Mouse (Mus musculus): ENCODE measurements around the gene Lsg1. TPM values are rescaled to one million over a fixed set of nuclear protein-coding genes. Genes with fewer than 3 reads are reported as not detected.
A peak's percentile ranks its signal among the peaks of the same experiment; 100 is the strongest.

Lsg1 gene
- polyA plus RNA-seq, 1 experiment from 2014 or later = 25.0 TPM

DNA sequence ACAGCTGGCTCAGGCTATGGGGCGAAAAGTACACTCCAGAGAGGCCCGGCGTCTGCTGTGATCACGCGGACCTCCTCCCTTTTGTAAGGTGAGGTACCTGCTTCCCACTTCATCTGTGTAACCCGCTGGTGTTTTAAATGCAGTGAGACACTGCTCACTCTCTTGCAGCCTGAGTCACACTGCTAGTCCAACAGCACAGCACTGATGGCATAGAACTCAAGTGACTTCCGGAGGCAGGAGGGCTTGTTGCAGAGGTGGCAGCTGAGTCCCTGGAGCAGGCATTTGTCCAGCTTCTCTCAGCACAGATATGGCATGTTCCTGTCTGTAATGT, 17.4 kb upstream of the Lsg1 start:
- 98% methylated on average over 7 of the region's 7 CpGs for WGBS (ENCODE audit: missing documents)
- Histone ChIP-seq H3K4me3 (ENCODE audit: inconsistent target) (no peak overlapping the region), H3K27ac (no peak overlapping the region), H3K79me2 (ENCODE audit: inconsistent target) (no peaks in the 10 kb centered on the region), H3K36me3 (ENCODE audit: inconsistent target) (no peaks in the 10 kb centered on the region)

DNA sequence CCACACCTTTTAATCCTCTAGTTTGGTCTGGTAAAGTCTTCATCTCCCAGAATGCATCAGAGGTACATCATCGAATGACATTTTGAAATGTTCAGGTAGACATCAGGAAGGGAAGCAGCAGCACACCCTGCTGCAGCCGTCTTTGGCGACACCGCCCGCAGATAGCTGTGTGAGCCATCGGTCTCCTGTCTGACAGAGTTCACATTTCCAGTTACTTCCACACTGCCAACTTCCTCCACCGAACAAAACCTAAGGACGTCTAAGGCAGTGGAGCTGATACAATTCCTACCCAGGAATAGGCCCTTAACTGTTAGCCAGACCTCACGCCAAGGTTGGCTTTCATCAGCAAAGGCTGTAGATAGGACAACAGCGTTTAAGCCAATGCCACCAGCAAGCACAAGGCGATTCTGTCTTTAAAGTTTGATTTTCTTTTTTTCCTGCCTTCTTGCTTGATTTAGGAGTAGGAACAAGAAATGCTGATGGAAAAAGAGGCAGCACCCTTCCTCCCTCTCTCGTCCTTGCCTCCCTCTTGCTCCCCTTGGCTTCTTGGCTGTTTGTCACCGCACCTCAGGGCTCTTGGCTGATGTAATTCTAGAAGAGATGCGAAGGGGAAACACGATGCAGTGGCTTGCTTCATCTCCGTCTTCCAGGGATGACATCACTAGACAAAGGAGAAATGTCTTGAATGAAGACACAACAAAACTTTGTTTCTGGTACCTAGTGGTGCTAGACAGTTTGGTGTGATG, 16.8 kb upstream of the Lsg1 start:
- H3K27ac ChIP-seq = no peak overlapping the region
- H3K4me3 ChIP-seq (ENCODE audit: inconsistent target) = no peak overlapping the region
- no peaks in the 10 kb centered on the region for H3K36me3 ChIP-seq (ENCODE audit: inconsistent target)
- no peaks in the 10 kb centered on the region for H3K79me2 ChIP-seq (ENCODE audit: inconsistent target)
- WGBS (ENCODE audit: missing documents) = 89% methylated on average over 15 of the region's 16 CpGs

DNA sequence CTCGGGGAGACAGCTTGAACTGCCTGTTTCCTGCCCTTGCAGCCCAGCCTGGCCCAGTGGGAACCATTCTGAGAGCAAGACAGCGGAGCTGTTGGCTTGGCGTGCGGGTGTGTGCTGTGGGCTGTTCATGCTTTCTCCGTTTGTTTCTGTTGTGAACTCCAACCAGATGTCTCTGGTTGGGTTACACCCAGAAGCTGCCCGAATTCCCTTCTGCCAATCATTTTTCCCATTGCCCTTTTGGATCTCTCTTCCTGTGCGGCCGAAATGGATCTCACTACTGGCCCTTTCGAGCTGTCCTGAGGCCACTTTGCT, 16.1 kb upstream of the Lsg1 start:
- no peak overlapping the region for H3K4me3 ChIP-seq (ENCODE audit: inconsistent target)
- no peak overlapping the region for H3K27ac ChIP-seq
- WGBS (ENCODE audit: missing documents) = 83% methylated on average over 9 of the region's 9 CpGs
- no peaks in the 10 kb centered on the region for H3K79me2 ChIP-seq (ENCODE audit: inconsistent target)
- H3K36me3 ChIP-seq (ENCODE audit: inconsistent target) = no peaks in the 10 kb centered on the region

GRCm38 (mm10) chr16:30602684-30603530, 15.5 kb upstream of the Lsg1 start:
- no peaks in the 10 kb centered on the region for H3K36me3 ChIP-seq (ENCODE audit: inconsistent target)
- no peaks in the 10 kb centered on the region for H3K79me2 ChIP-seq (ENCODE audit: inconsistent target)
- H3K4me3 ChIP-seq (ENCODE audit: inconsistent target) = no peak overlapping the region
- 58% methylated on average over 18 of the region's 18 CpGs for WGBS (ENCODE audit: missing documents)
- H3K27ac ChIP-seq = no peak overlapping the region

DNA sequence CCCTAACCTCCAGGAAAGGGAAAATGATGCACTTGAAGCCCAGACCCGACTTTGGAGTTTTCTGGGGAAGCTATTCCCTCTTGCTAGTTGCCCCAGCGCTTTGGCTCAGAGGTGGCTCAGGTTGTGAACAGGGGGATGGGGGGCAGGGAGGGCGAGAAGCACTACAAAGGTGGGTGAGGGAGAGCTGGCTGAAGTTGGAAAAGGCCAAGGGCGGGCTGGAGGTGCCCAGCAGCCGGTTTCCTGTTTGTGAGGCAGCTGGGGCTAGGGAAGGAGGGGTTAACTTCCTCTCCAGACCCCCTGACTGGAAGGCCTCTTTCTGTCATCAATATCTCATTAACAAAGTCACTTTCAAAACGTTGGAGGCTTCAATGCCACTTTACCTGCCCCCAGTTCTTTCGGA, 14.6 kb upstream of the Lsg1 start:
- H3K36me3 ChIP-seq (ENCODE audit: inconsistent target) = no peaks in the 10 kb centered on the region
- no peaks in the 10 kb centered on the region for H3K79me2 ChIP-seq (ENCODE audit: inconsistent target)
- WGBS (ENCODE audit: missing documents) = 45% methylated on average over 7 of the region's 7 CpGs
- H3K4me3 ChIP-seq (ENCODE audit: inconsistent target) = no peak overlapping the region
- no peak overlapping the region for H3K27ac ChIP-seq

DNA sequence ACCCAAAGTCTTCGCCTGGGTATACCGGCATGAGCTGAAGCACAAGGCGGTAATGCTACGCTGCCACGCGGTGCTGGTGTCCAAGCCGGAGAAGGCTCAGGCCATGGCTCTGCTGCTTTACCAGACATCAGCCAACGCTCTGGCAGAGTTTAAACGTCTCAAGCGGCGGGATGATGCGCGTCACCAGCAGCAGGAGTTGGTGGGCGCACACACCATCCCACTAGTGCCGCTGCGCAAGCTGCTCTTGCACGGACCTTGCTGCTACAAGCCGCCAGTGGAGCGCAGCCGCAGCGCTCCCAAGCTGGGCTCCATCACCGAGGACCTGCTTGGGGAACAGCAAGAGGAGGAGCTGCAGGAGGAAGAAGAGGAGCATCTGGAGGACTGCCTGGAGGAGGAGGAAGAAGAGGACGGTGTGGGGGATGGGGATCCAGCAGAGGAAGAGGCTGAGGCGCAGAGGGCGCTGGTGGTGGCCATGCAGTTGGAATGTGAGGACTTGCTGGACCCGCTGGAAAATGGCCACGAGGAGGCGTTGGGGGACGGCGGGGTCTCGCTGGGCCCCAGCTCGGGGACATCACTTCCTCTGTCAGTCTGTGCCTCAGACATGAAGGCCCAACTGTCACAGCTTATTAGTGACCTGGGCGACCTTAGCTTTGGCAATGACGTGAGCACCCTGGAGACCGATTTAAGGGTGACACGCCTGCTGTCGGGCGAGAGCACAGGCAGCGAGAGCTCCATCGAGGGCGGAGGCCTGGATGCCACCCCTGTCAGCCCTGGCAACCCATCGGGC, 13.8 kb upstream of the Lsg1 start:
- Histone ChIP-seq H3K79me2 (ENCODE audit: inconsistent target) (no peaks in the 10 kb centered on the region), H3K27ac (no peak overlapping the region), H3K4me3 (ENCODE audit: inconsistent target) (no peak overlapping the region), H3K36me3 (ENCODE audit: inconsistent target) (no peaks in the 10 kb centered on the region)
- WGBS (ENCODE audit: missing documents) = 33% methylated on average over 42 of the region's 42 CpGs

DNA sequence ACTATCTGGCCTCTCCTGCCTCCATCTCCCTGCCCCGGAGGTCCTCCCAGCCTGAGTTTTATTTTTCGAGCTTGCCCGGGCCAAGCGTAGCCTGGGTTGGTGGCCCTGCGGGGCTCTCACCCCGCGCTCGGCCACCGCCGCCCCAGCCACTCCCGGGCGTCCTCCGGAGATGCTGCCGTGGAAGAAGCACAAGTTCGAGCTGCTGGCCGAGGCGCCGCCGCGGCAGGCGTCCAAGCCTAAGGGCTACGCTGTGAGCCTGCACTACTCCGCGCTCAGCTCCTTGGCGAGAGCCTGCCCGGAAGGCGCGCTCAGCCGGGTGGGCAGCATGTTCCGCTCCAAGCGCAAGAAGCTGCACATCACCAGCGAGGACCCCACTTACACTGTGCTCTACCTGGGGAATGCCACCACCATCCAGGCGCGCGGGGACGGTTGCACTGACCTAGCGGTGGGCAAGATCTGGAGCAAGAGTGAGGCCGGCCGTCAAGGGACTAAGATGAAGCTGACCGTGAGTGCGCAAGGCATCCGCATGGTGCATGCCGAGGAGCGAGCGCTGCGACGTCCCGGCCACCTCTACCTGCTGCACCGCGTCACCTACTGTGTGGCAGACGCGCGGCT, 13.1 kb upstream of the Lsg1 start:
- Histone ChIP-seq H3K79me2 (ENCODE audit: inconsistent target) (no peaks in the 10 kb centered on the region), H3K36me3 (ENCODE audit: inconsistent target) (no peaks in the 10 kb centered on the region), H3K27ac (no peak overlapping the region), H3K4me3 (ENCODE audit: inconsistent target) (peak overlapping the region; percentile 47)
- WGBS (ENCODE audit: missing documents) = 4% methylated on average over 53 of the region's 53 CpGs

DNA sequence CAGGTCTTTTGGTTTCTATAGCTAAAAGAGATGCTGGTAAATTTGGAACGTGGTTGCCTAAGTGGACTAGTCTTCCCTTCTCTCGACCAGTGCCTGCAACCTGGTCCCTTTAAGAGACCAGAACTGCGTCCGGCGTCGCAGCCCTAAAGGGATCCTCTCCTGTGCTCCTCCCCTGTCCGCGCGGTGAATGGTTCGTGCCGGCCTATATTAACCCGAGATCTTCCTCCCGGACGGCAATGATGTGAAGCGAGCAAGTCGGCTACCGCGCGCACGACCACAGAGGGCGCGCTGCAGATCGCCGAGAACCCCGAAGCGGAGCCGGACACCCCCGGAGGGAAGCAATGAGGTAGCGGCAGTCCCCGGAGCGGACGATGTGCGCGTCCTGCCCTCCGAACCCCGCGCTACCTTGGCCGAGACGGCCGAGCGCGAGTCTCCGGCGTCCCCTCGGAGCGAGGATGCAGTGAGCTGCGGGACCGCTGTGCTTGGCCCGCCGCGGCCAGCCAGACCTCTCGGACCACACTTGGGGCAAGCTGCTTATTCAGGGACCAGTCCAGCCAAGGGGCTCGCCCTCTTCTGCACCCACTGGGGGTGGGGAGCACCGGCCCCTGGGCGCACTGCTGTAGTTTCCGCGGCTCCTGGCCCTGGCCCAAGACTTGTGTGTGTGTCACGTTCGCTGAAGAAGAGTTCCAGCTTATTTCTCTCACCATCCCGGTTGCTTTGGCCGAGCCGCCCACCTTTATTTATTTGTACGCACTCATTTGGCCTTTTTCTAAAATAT, 12.3 kb upstream of the Lsg1 start, which contains the start of gene Fam43a:
Gene Fam43a, plus strand, starts transcription at position 233 of the 778 bp plus-strand sequence.
- Histone ChIP-seq H3K4me3 (ENCODE audit: inconsistent target) (peak within 1 kb of the TSS; percentile 47), H3K36me3 (ENCODE audit: inconsistent target) (no peaks in the 10 kb centered on the region), H3K79me2 (ENCODE audit: inconsistent target) (no peaks in the 10 kb centered on the region), H3K27ac (peak within 1 kb of the TSS; percentile 78)
- under 1% methylated on average over 63 of the region's 63 CpGs for WGBS (ENCODE audit: missing documents)

DNA sequence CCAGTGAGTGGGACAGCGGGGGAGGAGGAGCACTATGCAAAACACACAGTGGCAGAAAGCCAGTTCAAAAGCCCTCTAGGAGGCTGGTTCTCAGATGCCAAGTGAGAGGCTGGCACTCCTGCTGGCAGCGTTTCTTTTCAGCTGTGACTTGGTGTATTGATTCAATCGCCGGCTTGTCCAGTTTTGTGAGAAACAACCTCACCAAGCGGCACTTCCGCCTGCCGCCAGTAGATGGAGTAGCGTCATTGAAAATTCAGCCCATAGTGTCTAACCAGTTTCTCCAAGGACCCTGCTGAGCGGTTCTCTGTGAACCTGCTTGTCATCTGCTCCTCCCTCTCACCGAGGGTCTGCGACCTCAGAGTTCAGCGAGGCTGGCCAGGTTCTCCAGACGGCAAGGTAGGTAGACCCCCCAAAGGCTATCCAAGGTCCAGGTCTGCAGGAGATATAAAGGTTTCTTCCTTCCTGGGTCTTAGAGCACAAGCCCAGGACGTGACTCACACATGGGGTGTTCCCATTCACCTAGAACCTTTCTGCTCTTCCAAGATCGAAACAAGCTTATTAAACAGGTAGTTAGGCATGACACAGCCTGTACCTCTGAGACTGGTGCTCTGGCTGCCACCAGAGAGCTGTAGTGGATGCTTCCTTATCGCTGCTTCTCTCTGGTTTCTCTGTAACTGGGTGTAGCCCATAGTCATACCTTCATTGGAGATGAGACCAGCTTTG, 9.7 kb upstream of the Lsg1 start:
- Histone ChIP-seq H3K4me3 (ENCODE audit: inconsistent target) (no peak overlapping the region), H3K79me2 (ENCODE audit: inconsistent target) (no peaks in the 10 kb centered on the region), H3K36me3 (ENCODE audit: inconsistent target) (no peaks in the 10 kb centered on the region), H3K27ac (no peak overlapping the region)
- WGBS (ENCODE audit: missing documents) = 12% methylated on average over 16 of the region's 16 CpGs

- H3K4me3 ChIP-seq (ENCODE audit: inconsistent target) = no peak overlapping the region
- 39% methylated on average over 14 of the region's 14 CpGs for WGBS (ENCODE audit: missing documents)
- H3K27ac ChIP-seq = no peak overlapping the region
- no peaks in the 10 kb centered on the region for H3K79me2 ChIP-seq (ENCODE audit: inconsistent target)
- H3K36me3 ChIP-seq (ENCODE audit: inconsistent target) = no peaks in the 10 kb centered on the region
Observed at GRCm38 (mm10) chr16:30595835-30596557, 8.6 kb upstream of the Lsg1 start.

DNA sequence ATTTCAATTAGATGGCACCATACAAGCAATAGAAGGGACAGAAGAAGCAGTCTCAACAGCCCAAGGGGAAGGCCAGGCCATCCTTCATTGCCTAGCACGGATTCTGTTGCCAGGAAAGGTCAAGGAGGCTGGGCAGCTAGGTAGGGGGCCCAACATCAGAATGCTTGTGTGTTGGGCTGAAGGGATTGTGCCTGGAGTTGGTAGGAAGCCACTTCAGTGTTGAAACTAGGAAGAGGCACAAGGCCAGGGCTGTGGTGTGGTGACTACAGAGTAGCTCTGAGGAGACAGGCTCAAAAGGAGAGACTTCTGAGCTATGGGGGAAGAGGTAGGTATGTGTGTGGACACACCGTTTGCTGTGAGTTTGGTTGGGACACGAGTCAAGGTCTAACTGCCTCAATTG, 8.0 kb upstream of the Lsg1 start:
- H3K36me3 ChIP-seq (ENCODE audit: inconsistent target) = no peaks in the 10 kb centered on the region
- no peaks in the 10 kb centered on the region for H3K79me2 ChIP-seq (ENCODE audit: inconsistent target)
- WGBS (ENCODE audit: missing documents) = 51% methylated on average over 3 of the region's 3 CpGs
- H3K4me3 ChIP-seq (ENCODE audit: inconsistent target) = no peak overlapping the region
- no peak overlapping the region for H3K27ac ChIP-seq

DNA sequence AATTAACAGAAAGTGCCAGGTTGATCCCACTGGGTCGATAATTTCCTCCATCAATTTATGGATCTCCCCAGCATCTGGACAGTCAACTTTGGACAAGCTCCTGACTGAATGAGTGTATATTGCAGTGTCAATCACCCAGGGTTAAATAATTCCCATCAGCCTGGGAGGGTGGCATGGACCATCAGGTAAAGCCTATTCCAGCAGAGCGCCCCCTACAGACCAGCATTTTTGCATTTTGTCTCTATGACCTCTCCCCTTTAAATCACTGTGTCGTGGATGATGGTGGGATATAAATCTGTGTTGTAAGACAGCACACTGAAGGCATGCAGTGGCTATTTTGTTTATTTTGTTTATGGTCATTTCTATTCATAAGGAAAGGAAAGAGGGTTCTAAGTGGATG, 4.6 kb upstream of the Lsg1 start:
- no peaks in the 10 kb centered on the region for H3K36me3 ChIP-seq (ENCODE audit: inconsistent target)
- no peak overlapping the region for H3K4me3 ChIP-seq (ENCODE audit: inconsistent target)
- peaks cover 5% of the 10 kb centered on the region for H3K79me2 ChIP-seq (ENCODE audit: inconsistent target)
- WGBS (ENCODE audit: missing documents) = 75% methylated on average over 3 of the region's 3 CpGs
- H3K27ac ChIP-seq = no peak overlapping the region

All from macrophage (primary cell).